Mouse (Mus musculus) c-Kit-positive CD71-negative TER-119-negative erythroid progenitor cells, embryonic 14.5 days (primary cell): Measurements from ENCODE around the gene Slc20a1.

Experiments used
- DNase-seq: peaks from one replicate; pipeline ENCODE4 v3.0.0-alpha.2; 2013; ENCODE audit warnings: low read depth

Gene Slc20a1

GRCm38 (mm10) chr2:129227011-129227529 is 28.5 kb downstream of the Slc20a1 start:
- DNase-seq = no peak

- DNase-seq = no peak
Observed at GRCm38 (mm10) chr2:129227709-129228108, 29.1 kb downstream of the Slc20a1 start.

GRCm38 (mm10) chr2:129228571-129228970 is 30.0 kb downstream of the Slc20a1 start:
- no peak for DNase-seq

- no peak for DNase-seq
Observed at GRCm38 (mm10) chr2:129229316-129229715, 30.8 kb downstream of the Slc20a1 start.

- DNase-seq = no peak
Observed at GRCm38 (mm10) chr2:129232023-129232422, 33.5 kb downstream of the Slc20a1 start.

- no peak for DNase-seq
Observed at GRCm38 (mm10) chr2:129232484-129232883, 33.9 kb downstream of the Slc20a1 start.

- no peak for DNase-seq
Observed at GRCm38 (mm10) chr2:129233218-129233617, 34.7 kb downstream of the Slc20a1 start.

- no peak for DNase-seq
Observed at GRCm38 (mm10) chr2:129233803-129234477, 35.4 kb downstream of the Slc20a1 start.

- DNase-seq = no peak
Observed at GRCm38 (mm10) chr2:129234731-129235130, 36.2 kb downstream of the Slc20a1 start.

- no peak for DNase-seq
Observed at GRCm38 (mm10) chr2:129236526-129236925, 38.0 kb downstream of the Slc20a1 start.

- DNase-seq = no peak
Observed at GRCm38 (mm10) chr2:129240726-129241432, 42.3 kb downstream of the Slc20a1 start.

GRCm38 (mm10) chr2:129241845-129242833 is 43.6 kb downstream of the Slc20a1 start:
- DNase-seq = no peak

GRCm38 (mm10) chr2:129243005-129243404 is 44.4 kb downstream of the Slc20a1 start:
- DNase-seq = no peak

- no peak for DNase-seq
Observed at GRCm38 (mm10) chr2:129243786-129244185, 45.2 kb downstream of the Slc20a1 start.

GRCm38 (mm10) chr2:129244446-129245120 is 46.0 kb downstream of the Slc20a1 start:
- DNase-seq = no peak

GRCm38 (mm10) chr2:129245618-129246017 is 47.1 kb downstream of the Slc20a1 start:
- DNase-seq = no peak

GRCm38 (mm10) chr2:129246436-129246835 is 47.9 kb downstream of the Slc20a1 start:
- no peak for DNase-seq

GRCm38 (mm10) chr2:129246924-129247323 is 48.4 kb downstream of the Slc20a1 start:
- DNase-seq = no peak

- no peak for DNase-seq
Observed at GRCm38 (mm10) chr2:129247707-129248121, 49.1 kb downstream of the Slc20a1 start.

GRCm38 (mm10) chr2:129249321-129249720 is 50.8 kb downstream of the Slc20a1 start:
- DNase-seq = no peak

- DNase-seq = no peak
Observed at GRCm38 (mm10) chr2:129252836-129253630, 54.5 kb downstream of the Slc20a1 start.
